Mouse (Mus musculus): Measurements from ENCODE around the gene Ndufaf2.

Gene Ndufaf2

DNA sequence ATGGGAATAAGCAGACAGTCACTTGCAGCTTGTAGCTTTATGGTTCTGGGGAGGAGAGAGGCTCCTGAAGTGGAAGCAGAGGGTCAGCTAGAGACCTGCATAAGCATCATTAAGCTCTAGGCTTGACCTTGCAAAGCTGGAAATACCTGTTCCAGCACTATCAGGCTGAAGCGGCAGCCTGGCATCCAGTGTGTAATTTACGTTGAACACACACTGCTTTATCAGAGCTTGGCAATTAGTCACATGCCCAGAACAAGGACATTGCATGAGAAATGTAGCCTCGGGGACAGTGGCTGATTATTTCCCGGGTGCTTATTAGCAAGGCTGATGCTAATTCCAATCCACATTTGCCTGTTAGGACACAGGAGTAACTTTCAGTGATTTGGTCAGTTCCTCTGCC lies 196.5 kb downstream of the Ndufaf2 start:
- no peak for DNase-seq (ENCODE audit: low spot score)

DNA sequence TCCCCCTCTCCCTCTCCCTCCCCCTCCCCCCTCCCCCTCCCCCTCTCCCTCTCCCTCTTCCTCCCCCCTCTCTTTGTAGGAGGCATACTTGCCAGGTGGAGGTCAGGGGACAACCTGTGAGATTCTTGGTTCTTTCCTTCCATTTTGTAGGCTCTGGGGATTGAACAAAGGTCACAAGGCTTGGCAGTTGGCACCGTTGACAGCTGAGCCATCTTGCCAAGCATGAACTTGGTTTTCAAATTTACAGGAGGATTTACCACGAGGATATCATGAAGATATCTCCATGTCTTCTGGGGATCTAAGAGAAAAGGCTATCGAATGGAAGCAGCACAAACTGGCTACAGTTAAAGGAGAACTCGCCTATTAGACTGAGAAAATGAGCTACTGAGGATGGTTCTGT lies 196.9 kb downstream of the Ndufaf2 start:
- DNase-seq (ENCODE audit: low spot score): no peak

DNA sequence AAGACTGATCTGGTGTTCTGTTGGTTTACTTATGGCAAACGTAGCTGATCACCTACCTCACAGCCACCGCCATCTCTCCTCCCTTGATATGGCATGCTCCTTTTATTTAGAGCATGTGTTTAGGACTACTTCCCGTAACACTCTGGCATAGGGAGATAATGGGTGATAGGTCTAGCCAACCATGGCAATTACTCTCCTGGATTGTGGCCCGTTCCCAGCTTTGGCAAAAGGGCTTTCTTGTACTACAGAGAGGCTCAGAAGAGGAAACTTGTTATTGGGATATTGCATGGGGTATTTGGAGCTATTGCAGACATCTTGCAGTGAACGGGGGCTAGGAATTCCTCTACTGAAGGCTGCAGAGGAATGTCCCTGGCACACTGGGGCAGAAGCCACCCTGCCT lies 197.9 kb downstream of the Ndufaf2 start:
- DNase-seq (ENCODE audit: low spot score): no peak

DNA sequence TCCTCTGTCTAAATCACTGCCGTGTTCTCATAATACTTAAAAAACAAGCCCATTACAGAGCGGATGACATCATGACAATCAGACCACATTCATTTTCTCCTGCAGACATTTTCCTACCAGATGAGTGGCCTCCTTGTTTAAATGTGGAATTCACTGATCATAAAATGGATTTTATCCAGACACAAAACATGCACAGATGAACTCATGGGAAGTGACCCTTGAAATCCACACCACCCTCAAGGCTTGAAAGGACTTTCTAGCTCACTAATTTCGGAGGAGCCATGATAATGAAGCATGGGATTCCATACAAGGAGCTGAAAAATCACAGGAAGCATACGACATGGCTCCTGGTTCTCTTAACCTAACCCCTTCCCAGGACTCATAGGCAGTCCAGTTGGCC lies 198.5 kb downstream of the Ndufaf2 start:
- no peak for DNase-seq (ENCODE audit: low spot score)

DNA sequence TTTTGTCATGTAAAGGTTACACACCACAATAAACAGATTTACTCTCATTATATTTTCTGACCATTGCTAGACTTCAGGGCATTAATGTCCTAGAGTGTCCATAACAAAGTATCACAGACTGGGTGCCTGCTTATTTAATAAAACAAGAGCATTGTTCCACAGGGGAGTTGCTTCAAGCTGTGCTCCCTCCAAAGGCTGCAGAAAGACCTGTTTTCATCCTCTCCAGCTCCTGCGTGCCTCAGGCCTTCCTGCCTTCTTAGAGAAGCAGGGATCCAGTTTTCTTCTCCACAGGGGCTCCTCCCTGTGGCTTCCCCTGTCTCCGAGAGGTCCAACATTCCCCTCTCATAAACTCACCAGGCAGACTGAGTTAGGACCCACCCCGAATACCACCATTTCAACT lies 202.2 kb downstream of the Ndufaf2 start:
- DNase-seq (ENCODE audit: low spot score): no peak

DNA sequence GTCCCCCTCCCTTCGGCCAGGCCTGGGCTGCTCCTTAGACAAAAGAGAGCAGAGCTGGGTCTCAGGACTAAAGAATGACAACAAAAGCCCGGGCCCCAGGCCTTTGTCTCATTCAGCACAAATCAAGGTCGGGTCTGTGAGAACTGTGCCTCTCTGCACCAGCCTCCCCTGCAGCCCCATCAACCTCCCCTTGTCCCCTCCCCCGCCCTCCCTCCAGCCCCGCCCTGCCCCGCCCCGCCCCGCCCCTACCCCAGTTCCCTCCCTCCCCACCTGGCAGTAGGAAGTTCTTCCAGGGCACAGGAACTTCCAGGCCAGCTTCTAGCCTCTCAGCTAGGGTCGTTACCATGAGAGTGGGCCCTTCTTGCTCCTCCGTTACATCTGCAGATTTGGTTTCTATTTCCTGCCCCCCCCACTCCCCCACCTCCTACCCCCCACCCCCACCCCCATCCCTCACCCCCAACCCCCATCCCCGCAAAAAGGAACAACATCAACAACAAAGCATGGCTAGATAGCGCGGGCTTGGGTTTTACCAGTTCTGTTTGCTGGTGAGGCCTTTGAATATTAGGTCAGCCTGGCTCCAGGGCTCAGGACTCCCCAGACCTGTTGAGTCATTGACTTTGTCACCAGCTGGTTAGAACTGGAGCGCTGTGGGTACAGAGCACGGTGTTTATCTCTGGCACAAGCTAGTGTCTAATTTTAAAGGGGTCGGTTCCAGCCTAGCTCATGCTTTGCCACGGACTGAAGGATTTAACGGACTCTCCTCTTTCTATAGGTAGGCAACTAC lies 202.9 kb downstream of the Ndufaf2 start:
- peak; percentile 12 for DNase-seq (ENCODE audit: low spot score)

DNA sequence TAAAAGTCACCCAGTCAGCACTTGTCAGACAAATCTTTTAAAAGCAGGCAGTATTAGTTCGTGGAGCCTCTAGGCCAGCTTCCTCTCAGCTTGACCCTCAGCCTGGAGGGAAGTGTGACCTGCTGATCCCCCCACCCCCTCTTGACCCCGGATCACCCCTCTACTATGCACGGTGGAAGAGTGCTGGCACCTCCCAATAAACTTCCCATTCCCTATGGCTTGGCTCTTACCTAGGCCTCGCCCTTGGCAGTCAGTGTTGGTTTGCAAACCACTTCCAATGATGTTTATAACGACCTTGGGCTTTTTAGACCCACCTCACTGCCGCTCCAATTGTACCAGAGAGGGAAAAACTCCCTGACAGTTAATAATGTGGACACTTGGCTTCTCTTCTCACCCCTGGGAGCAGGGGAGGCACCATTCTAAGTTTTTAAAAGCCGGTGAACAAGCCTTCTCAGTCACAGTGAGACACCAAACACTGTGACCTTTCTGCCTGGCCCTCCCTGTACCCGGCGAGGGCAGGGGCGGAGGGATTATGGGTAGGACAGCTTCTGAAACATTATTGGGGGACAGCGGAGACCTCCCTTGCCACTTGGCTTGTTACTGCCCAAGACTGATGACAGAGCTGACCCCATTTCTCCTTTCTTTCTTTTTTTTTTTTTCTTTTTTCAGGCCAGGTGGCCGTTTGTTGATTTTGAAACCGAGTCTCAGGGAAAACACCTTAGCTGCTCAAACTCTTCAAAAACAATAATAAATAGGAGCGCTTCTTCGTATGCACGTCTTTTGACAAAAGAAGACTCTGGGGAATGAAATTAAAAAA lies 203.8 kb downstream of the Ndufaf2 start:
- no peak for DNase-seq (ENCODE audit: low spot score)

DNA sequence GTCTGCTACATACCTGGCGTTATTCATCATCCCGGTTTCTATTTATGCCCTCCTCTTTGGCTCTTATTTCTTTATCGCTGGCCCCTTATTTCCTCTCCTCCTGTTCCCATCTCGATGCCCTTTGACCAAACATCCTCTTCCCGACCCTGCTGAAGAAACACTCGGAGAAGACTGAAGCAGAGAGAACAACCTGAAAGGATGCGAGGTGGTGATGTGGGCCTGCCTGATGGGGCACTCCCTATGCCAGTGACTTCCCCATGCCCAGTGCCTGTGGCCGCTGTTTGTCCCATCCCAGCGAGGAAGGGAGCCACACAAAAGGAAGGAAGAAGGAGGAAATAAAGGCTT lies 204.4 kb downstream of the Ndufaf2 start:
- no peak for DNase-seq (ENCODE audit: low spot score)

Data from MN1 (cell line).